Mouse (Mus musculus) gastrocnemius, postnatal 25 days (tissue): Measurements from ENCODE around the gene Dhx16. TPM values are rescaled to one million over a fixed set of nuclear protein-coding genes. Genes with fewer than 3 reads are reported as not detected.

Source experiments
- DNase-seq: peaks from one replicate; pipeline ENCODE4 v3.0.0; 2022
- total RNA-seq, 2 experiments: library from RNA; stranded (reverse); gene quantifications; 1 replicate in 1 of 2; 2 replicates in 1 of 2; pipeline ENCODE4 v1.2.3; 2021

The Dhx16 gene
- total RNA-seq, 2 experiments from 2014 or later = 14.8 to 15.2 TPM

- DNase-seq = peak; percentile 94
Measured at GRCm38 (mm10) chr17:35896781-35897643, 17.4 kb downstream of the Dhx16 start, which contains the start of gene 2310061I04Rik. Gene 2310061I04Rik, minus strand, starts transcription at chr17:35897431.

GRCm38 (mm10) chr17:35897644-35898573 is 18.3 kb downstream of the Dhx16 start:
- no peak for DNase-seq

DNA sequence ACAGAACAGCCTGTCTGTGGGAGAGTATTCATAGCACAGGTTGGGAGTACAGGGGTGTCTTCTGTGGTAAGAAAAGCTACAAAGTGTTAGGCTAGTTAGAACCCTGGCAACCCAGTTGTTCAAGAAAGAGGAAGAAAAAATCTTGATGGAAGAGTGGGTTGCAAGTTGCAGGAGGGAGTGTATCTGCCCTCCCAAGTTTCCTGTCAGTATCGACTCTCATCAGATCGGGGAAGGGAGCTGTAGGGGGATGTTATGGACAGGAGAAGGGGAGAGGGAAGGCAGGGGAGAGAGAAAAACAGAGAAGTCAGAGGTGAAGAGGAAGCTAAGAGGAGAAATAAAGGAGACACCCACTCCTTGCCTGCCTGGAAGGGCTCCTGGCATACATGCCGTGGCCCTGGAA is 21.0 kb downstream of the Dhx16 start:
- no peak for DNase-seq

GRCm38 (mm10) chr17:35903343-35903991 is 23.8 kb downstream of the Dhx16 start:
- no peak for DNase-seq

- no peak for DNase-seq
Measured at GRCm38 (mm10) chr17:35903992-35904355, 24.4 kb downstream of the Dhx16 start.

- DNase-seq = no peak
Measured at GRCm38 (mm10) chr17:35905587-35905986, 26.0 kb downstream of the Dhx16 start.

DNA sequence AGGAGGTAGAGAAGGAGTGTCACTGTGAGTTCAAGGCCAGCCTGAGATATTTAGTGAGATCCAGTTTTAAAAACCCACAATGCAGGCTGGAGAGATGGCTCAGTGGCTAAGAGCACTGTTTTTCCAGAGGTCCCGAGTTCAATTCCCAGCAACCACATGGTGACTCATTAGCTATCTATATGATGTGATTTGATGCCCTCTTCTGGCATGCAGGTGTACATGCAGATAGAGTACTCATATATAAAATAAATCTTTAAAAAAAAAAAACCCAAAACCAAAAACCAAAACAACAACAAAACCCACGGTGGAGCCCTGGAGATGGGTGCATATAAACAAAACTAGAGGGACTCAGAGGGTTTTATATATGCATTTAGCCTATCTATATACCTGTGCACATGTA is 28.0 kb downstream of the Dhx16 start:
- DNase-seq = no peak

DNA sequence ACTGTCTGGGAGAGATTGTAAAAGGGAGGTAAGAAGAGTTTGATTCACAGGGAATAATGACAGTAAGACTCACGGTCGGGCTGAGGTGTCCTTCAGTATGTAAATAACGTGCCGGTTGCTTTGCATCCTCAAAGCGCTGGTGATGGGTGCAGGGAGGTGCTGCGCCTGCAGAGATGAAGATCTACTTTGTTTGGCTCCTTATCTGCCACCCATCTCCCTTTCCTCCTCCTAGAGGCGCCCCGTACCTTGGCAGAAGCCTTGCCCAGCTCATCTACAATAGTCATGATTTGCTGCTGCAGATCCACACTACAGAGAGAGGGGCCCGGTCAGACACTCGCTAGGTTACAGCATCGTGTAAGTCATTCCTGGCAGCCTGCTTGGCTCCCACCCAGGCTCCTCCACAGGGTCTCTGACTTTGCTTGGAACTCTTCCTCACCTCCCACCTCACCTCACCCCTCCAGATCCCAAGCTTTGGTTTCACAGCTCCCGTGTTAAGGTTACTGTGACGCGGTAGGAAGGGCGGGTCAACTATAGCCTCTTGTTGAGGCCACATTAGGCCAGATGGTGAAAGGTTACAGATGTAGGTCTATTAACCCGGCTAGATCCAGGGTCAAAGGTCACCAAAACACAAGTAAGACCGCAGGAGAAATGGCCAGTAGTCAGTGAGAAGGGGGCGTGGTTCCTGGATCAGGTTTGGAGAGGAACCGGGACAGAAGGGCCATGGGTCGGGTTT is 29.7 kb downstream of the Dhx16 start:
- DNase-seq = no peak

GRCm38 (mm10) chr17:35909919-35910369 is 30.3 kb downstream of the Dhx16 start, which contains the start of gene Atat1:
Gene Atat1, minus strand, starts transcription at chr17:35910075.
- peak; percentile 89 for DNase-seq

GRCm38 (mm10) chr17:35914975-35915374 is 35.4 kb downstream of the Dhx16 start:
- no peak for DNase-seq

DNA sequence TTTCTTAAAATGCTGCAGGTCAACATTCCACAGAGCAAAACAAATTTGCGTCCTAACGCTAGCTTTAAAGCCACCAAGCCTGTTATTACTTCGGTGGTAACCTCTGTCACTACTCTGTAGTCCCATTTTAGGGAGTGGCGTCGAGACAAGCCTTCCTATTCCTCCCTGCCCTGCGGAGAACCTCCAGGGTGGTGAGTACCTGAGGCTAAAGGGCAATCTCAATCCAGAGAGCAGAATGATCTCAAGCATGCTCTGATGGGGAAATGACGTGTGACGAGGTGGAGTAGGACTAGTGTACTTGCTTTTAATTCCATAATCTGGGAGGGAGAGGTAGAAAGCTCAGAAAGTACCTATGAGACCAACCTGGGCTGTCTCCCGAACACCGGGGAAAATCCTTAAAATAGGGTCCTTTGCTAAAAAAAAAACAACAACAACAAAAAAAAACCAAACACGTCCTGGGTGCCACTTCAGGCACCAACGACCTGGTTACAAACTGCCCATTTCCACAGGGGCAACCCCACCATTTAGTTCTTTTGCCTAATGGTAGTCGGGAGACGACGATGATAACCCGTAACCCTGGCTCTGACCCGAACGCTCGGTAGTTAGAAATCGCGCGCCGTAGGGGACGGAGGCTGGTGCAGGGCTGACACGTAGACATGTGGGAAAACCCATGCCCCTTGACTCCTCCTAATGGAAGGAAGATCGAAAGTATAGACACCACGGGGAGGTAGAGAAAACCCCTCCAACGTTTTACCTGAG is 36.1 kb downstream of the Dhx16 start:
- no peak for DNase-seq

DNA sequence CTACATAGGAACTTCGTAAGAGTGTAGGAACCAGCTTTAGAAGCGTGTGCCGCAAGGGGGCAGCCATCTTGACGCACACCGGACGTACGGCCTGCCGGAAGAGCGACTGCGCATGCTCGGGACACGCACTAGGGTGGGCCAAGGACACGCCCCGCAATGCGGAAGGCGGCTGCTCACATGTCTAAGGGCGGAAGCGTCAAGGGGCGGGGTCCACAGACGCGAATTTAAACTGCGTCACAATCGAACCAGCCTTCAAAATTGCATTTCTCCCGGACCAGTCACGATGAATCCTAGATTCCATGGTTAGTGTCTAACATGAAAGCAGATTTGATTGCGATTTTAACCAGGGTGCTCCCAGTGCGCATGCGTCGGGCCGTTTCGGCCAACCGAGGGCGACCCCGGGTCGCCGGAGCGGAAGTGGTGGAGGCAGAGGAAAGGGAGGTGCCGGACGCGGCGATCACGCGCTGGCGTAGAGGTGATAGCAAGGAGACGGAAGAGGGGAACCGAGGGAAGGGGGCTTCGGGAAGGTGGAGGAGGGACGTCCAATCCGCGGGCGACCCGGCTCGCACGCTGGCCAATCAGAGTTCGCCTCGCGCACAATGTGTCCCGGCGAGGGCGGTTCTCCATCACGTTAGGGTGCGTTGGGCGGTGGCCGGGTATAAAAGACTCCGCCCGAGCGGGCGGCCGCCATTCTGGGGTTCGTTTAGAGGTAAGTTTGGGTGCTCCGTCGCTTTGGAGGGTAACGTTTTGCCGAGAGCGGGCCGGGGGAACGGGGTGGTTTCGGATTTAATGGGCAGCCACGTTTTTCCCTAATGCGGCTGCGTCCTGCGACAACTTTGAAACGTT is 36.9 kb downstream of the Dhx16 start, which contains the start of the genes Mrps18b and Ppp1r10:
TSS of gene Mrps18b (minus strand) at position 93 of the 846 bp plus-strand sequence.
TSS of gene Ppp1r10 (plus strand) at position 138 of the 846 bp plus-strand sequence.
- DNase-seq = peak; percentile 99

DNA sequence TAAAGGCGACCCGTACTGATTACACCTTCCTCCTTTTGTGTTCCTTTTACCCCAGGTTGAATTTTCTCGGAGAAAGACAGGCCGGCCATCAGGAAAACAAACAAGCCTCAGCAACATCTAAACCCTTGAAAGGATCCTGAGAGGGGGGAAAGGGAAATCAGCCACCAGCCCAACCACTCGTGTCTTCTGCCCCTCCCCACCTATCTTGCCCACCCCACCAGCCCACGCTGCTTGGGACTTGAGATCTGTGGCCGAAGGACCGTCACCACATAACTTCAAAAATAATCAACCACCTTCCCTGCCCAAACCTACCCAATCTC is 37.5 kb downstream of the Dhx16 start:
- DNase-seq = peak; percentile 60

GRCm38 (mm10) chr17:35917463-35918251 is 38.0 kb downstream of the Dhx16 start:
- DNase-seq = no peak

GRCm38 (mm10) chr17:35918276-35919059 is 38.8 kb downstream of the Dhx16 start:
- peak; percentile 40 for DNase-seq

DNA sequence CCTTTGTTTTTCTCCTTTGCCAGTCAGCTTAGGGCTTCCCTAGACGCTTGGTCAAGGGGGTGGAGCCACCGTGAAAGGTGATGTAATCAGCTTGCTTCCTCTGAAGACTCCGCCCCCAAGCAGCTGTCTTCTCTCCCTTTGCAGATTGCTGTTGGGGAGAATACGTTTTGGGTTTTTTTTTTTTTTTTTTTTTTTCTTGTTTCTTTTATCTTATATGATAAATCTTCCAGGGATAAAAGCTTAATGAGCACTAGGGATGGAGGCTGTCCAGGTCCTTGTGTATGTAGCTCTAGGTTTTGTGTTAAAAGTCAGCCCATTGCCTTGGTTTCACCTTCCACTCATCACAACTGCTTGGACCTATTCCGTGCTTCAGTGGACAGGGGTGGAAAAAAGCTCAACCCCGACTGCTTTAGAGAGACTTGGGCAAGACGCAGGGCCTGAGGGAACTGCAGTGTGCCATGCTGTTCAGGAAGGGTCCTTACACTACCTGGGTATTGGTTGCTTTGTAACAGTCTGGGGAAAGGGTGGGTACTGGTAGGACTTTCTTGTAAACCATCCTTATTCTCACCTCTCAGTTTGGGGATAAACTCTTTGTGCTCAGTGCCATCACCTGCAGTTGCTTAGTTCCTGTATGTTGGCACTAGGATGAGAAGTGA is 39.6 kb downstream of the Dhx16 start:
- DNase-seq = peak; percentile 93

DNA sequence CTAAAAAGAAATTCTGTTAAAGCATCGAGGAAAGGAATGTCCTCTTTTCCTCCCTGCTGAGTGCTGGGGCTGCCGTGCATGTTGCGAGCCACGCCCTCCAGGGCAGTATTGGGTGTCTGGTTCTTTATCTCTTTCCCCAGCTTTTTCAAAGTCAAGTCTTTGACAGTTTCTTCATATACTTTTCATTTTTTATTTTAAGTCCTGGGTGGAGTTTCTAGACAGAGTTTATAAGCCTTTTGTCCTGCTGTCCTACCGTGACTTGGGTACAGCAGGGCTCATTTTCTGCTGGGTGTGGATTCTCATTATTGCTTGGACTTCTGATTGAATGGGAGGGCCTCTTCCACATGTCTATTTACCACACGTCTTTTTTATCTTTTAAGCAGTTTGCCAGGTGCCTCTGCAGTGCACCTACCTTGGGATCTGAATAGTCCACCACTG is 40.3 kb downstream of the Dhx16 start:
- DNase-seq = no peak
